ENCODE assay signal across 8 mouse cellular contexts in genomic region chr10:121836507-121837165, GRCm38 (mm10).
DNase-seq lines count a peak whose midpoint lies in the region; ATAC-seq and TF ChIP-seq lines count a peak whose summit lies in the region.

No protein-coding gene starts in this region.

- peak overlapping the region; percentile 17; the same call in 1 of the 2 replicates for H3K4me3 ChIP-seq in testis, adult 2 months (ENCODE audit: control insufficient read depth, low read depth, low read length)
- H3K4me3 ChIP-seq in forebrain, embryonic 14.5 days (ENCODE audit: low read depth, low read length), result peak overlapping the region; percentile 2; the same call in 1 of the 2 replicates
- H3K4me3 ChIP-seq in stomach, embryonic 14.5 days (ENCODE audit: low read depth, low read length), result peak overlapping the region; percentile 7; the same call in 1 of the 2 replicates

- no peak for TF ChIP-seq CTCF in testis, adult 2 months (IDR thresholded peaks at IDR 0.05; ENCODE audit: control insufficient read depth, insufficient read depth, insufficient replicate concordance, low read depth, low read length)

- DNase-seq in testis, postnatal 14 days (ENCODE audit: low spot score), result no peak
- DNase-seq in forebrain, embryonic 14.5 days (ENCODE audit: low spot score), result peak; percentile 89
- DNase-seq in heart, postnatal 14 days, result peak; percentile 75 to 78
- DNase-seq in large intestine, adult 2 months (ENCODE audit: low read depth, low spot score), result peak; percentile 48
- peak; percentile 47 for DNase-seq in lung, postnatal 25 days (ENCODE audit: low spot score)
- DNase-seq in c-Kit-positive CD71-positive TER-119-positive erythroid progenitor cells, embryonic 14.5 days (ENCODE audit: low spot score), result no peak

- peak overlapping the region; percentile 43 for H3K4me2 ChIP-seq in forebrain, embryonic 14.5 days (ENCODE audit: low read length)
- peak overlapping the region; percentile 34 for H3K4me2 ChIP-seq in stomach, embryonic 14.5 days (replicated peaks; ENCODE audit: low read depth, low read length)

- peak overlapping the region; percentile 40 for H3K9ac ChIP-seq in forebrain, embryonic 14.5 days (ENCODE audit: low read length)
- no peak overlapping the region for H3K9ac ChIP-seq in stomach, embryonic 14.5 days (replicated peaks; ENCODE audit: low read depth, low read length)

- H3K27ac ChIP-seq in testis, adult 2 months (ENCODE audit: control insufficient read depth, insufficient read depth, low read depth, low read length), result no peak overlapping the region
- peak overlapping the region; percentile 86 for H3K27ac ChIP-seq in forebrain, embryonic 14.5 days (ENCODE audit: low read depth, low read length)
- H3K27ac ChIP-seq in stomach, embryonic 14.5 days (ENCODE audit: low read length), result peak overlapping the region; percentile 86

- peak; percentile 75 for ATAC-seq in forebrain, embryonic 14.5 days
- peak; percentile 75; the same call in 1 of the 2 replicates for ATAC-seq in stomach, embryonic 14.5 days (ENCODE audit: insufficient number of reproducible peaks, insufficient read depth, low FRiP score, low read depth)

- no peaks in the 10 kb centered on the region for H3K9me3 ChIP-seq in forebrain, embryonic 14.5 days (replicated peaks; ENCODE audit: control insufficient read depth, low read length)
- H3K9me3 ChIP-seq in stomach, embryonic 14.5 days (ENCODE audit: control insufficient read depth, low read depth, low read length), result no peaks in the 10 kb centered on the region

- H3K36me3 ChIP-seq in testis, adult 2 months (ENCODE audit: control insufficient read depth, insufficient read depth, low read length), result no peaks in the 10 kb centered on the region
- peaks cover 12% of the 10 kb centered on the region for H3K36me3 ChIP-seq in forebrain, embryonic 14.5 days (ENCODE audit: control insufficient read depth, insufficient read depth, low read length)
- peaks cover 2% of the 10 kb centered on the region; the same call in 1 of the 2 replicates for H3K36me3 ChIP-seq in stomach, embryonic 14.5 days (ENCODE audit: control insufficient read depth, insufficient read depth, low read length)

- no peaks in the 10 kb centered on the region for H3K27me3 ChIP-seq in testis, adult 2 months (ENCODE audit: control insufficient read depth, insufficient read depth, low read length)
- no peaks in the 10 kb centered on the region for H3K27me3 ChIP-seq in forebrain, embryonic 14.5 days (replicated peaks; ENCODE audit: control insufficient read depth, insufficient read depth, low read length)
- H3K27me3 ChIP-seq in stomach, embryonic 14.5 days (ENCODE audit: control insufficient read depth, insufficient read depth, low read length), result no peaks in the 10 kb centered on the region

- no peak for TF ChIP-seq POLR2A in testis, adult 2 months (IDR thresholded peaks at IDR 0.05; ENCODE audit: control insufficient read depth, low read depth, low read length)

- H3K4me1 ChIP-seq in testis, adult 2 months (ENCODE audit: control insufficient read depth, insufficient read depth, low read length), result peaks cover 3% of the 10 kb centered on the region
- H3K4me1 ChIP-seq in forebrain, embryonic 14.5 days (ENCODE audit: control insufficient read depth, insufficient read depth, low read length), result peaks cover 11% of the 10 kb centered on the region
- no peaks in the 10 kb centered on the region; the same call in 1 of the 2 replicates for H3K4me1 ChIP-seq in stomach, embryonic 14.5 days (ENCODE audit: control insufficient read depth, insufficient read depth, low read length)

- intact Hi-C loops in heart, postnatal 14 days (cut with DNase I), result loop anchor here (2.0 to 10.0 kb wide), 3 partner anchors 66 to 210 kb away; partner anchors contain the start of gene Srgap1

- 32% methylated on average over 18 of the region's 18 CpGs for WGBS in forebrain, embryonic 14.5 days
- 9% methylated on average over 18 of the region's 18 CpGs for WGBS in large intestine, adult 2 months
- 37% methylated on average over 18 of the region's 18 CpGs for WGBS in stomach, embryonic 14.5 days

Comparison
In these comparisons a context has a peak if more than half of its experiments do, and no peak if none do; other contexts are left out.
1. DNase-seq: peak in forebrain, embryonic 14.5 days (single experiment), heart, postnatal 14 days (2 of 2), large intestine, adult 2 months (single experiment) and lung, postnatal 25 days (single experiment); none in testis, postnatal 14 days (single experiment) and c-Kit-positive CD71-positive TER-119-positive erythroid progenitor cells, embryonic 14.5 days (single experiment).
2. Peak in every context shown above with its lines, with median percentiles within 50 percentile points of each other: H3K4me3 ChIP-seq.